Mouse (Mus musculus): ENCODE measurements at regions not wholly inside any gene's neighbourhood (a gene's known extent, or its start where the extent isn't known, plus 50 kb on each side); places are given as distances from the start of the nearest gene placed in this dataset.
"Not testable (repeated sequence)": the region's sequence is repeated elsewhere in the genome, so short reads cannot be mapped to it uniquely, and the experiment has no call there.

GRCm38 (mm10) chr7:92984701-92985682, 94.7 kb upstream of the Fam181b start:
- peak overlapping the region; percentile 41; the same call in 1 of the 2 replicates for H3K27ac ChIP-seq (ENCODE audit: poor library complexity, severe bottlenecking)
- no peaks in the 10 kb centered on the region for H3K27me3 ChIP-seq (replicated peaks)
- H3K36me3 ChIP-seq, result no peaks in the 10 kb centered on the region
- H3K9me3 ChIP-seq (replicated peaks), result no peaks in the 10 kb centered on the region
- WGBS, result 44% methylated on average over 18 of the region's 18 CpGs
- no peak overlapping the region for H3K4me3 ChIP-seq
- no peaks in the 10 kb centered on the region for H3K4me1 ChIP-seq (replicated peaks)
- H3K9ac ChIP-seq, result no peak overlapping the region
- ATAC-seq (ENCODE audit: insufficient number of reproducible peaks, low FRiP score), result peak; percentile 80
- peak overlapping the region; percentile 3; the same call in 1 of the 2 replicates for H3K4me2 ChIP-seq

GRCm38 (mm10) chr7:92985683-92986070, 94.0 kb upstream of the Fam181b start:
- Histone ChIP-seq H3K27ac (ENCODE audit: poor library complexity, severe bottlenecking) (no peak overlapping the region), H3K9ac (no peak overlapping the region), H3K4me1 (replicated peaks) (no peaks in the 10 kb centered on the region), H3K36me3 (no peaks in the 10 kb centered on the region), H3K9me3 (replicated peaks) (no peaks in the 10 kb centered on the region), H3K4me3 (no peak overlapping the region), H3K27me3 (replicated peaks) (no peaks in the 10 kb centered on the region), H3K4me2 (no peak overlapping the region)
- 71% methylated on average over 2 of the region's 2 CpGs for WGBS
- no peak for ATAC-seq (ENCODE audit: insufficient number of reproducible peaks, low FRiP score)

- Histone ChIP-seq H3K27me3 (replicated peaks) (no peaks in the 10 kb centered on the region), H3K9ac (no peak overlapping the region), H3K4me2 (no peak overlapping the region), H3K9me3 (replicated peaks) (no peaks in the 10 kb centered on the region), H3K27ac (ENCODE audit: poor library complexity, severe bottlenecking) (no peak overlapping the region), H3K36me3 (no peaks in the 10 kb centered on the region), H3K4me3 (no peak overlapping the region), H3K4me1 (replicated peaks) (no peaks in the 10 kb centered on the region)
- 79% methylated on average over 3 of the region's 3 CpGs for WGBS
- ATAC-seq (ENCODE audit: insufficient number of reproducible peaks, low FRiP score), result no peak
Observed at GRCm38 (mm10) chr7:92998886-92999285, 80.8 kb upstream of the Fam181b start.

DNA sequence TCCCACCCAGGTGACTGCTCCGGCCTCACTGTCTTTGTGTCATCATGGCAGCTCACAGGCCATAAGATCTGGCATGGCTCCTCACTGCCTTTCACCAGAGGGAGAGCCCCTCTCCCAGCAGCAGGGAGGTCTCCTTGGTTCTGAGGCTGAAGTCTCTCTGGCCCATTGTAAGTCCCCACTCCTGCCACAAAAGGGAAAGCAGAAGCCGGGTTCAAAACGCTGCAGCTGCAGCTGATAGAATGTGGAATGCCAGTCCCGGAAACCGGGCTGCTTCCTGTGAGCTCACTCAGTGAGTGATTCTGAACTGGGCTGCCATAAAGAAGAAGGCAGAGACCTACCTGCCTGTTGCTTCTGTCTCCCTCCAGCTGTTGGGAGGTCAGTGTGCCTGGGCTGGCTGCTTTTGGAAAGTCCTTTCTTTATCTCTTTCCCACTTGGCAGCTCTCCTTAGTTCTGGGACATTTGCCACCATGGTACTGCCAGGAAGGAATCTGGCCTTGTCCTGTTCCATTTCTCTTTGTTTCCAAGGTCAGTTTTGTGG, 72.9 kb upstream of the Fam181b start:
- H3K27ac ChIP-seq (ENCODE audit: poor library complexity, severe bottlenecking); H3K9ac ChIP-seq; H3K4me2 ChIP-seq; H3K27me3 ChIP-seq (replicated peaks); H3K9me3 ChIP-seq (replicated peaks); H3K4me1 ChIP-seq (replicated peaks); H3K36me3 ChIP-seq; H3K4me3 ChIP-seq: not testable (repeated sequence)
- ATAC-seq (ENCODE audit: insufficient number of reproducible peaks, low FRiP score), result peak; percentile 63; the same call in 1 of the 2 replicates
- WGBS, result 31% methylated on average over 5 of the region's 5 CpGs

DNA sequence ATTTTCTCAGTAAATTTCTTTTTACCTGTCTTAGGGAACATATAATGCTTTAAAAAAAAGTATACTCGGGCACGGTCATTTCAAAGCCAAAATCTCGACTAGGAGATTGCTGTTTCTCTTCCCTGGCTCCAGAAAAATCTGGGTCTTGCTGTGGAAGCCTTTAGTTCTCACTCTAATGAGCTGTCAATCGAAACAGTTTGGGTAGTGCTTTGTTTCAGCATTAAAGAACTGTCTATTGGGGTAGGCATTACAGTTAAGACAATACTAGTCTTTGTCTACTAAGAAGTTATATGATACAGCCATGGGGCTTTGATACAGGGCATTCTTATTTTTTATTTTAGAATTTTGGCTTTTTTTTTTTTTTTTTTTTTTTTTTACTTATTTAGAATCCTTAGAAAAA, 71.9 kb upstream of the Fam181b start:
- no peaks in the 10 kb centered on the region for H3K9me3 ChIP-seq (replicated peaks)
- H3K27me3 ChIP-seq (replicated peaks), result no peaks in the 10 kb centered on the region
- H3K27ac ChIP-seq (ENCODE audit: poor library complexity, severe bottlenecking), result no peak overlapping the region
- no peaks in the 10 kb centered on the region for H3K36me3 ChIP-seq
- H3K4me2 ChIP-seq, result no peak overlapping the region
- ATAC-seq (ENCODE audit: insufficient number of reproducible peaks, low FRiP score), result no peak
- no peak overlapping the region for H3K9ac ChIP-seq
- WGBS, result 58% methylated on average over 4 of the region's 4 CpGs
- H3K4me3 ChIP-seq, result no peak overlapping the region
- H3K4me1 ChIP-seq (replicated peaks), result 0 out of 2 replicates have a peak, but pooled peaks cover 2% of the 10 kb centered on the region

- Histone ChIP-seq H3K4me3 (no peak overlapping the region), H3K36me3 (no peaks in the 10 kb centered on the region), H3K27me3 (replicated peaks) (no peaks in the 10 kb centered on the region), H3K27ac (ENCODE audit: poor library complexity, severe bottlenecking) (no peak overlapping the region), H3K4me1 (replicated peaks) (no peaks in the 10 kb centered on the region), H3K4me2 (no peak overlapping the region), H3K9ac (no peak overlapping the region), H3K9me3 (replicated peaks) (no peaks in the 10 kb centered on the region)
- 74% methylated on average over 1 of the region's 1 CpGs for WGBS
- ATAC-seq (ENCODE audit: insufficient number of reproducible peaks, low FRiP score), result no peak
Observed at GRCm38 (mm10) chr7:93019390-93019789, 60.3 kb upstream of the Fam181b start.

GRCm38 (mm10) chr7:93023489-93024130, 56.1 kb upstream of the Fam181b start:
- 65% methylated on average over 5 of the region's 5 CpGs for WGBS
- Histone ChIP-seq H3K9ac (no peak overlapping the region), H3K27me3 (replicated peaks) (no peaks in the 10 kb centered on the region), H3K4me1 (replicated peaks) (no peaks in the 10 kb centered on the region), H3K36me3 (no peaks in the 10 kb centered on the region), H3K4me2 (no peak overlapping the region), H3K4me3 (no peak overlapping the region), H3K9me3 (replicated peaks) (no peaks in the 10 kb centered on the region), H3K27ac (ENCODE audit: poor library complexity, severe bottlenecking) (no peak overlapping the region)
- ATAC-seq (ENCODE audit: insufficient number of reproducible peaks, low FRiP score), result no peak

- no peak overlapping the region for H3K4me3 ChIP-seq
- no peaks in the 10 kb centered on the region for H3K36me3 ChIP-seq
- 74% methylated on average over 4 of the region's 4 CpGs for WGBS
- no peak overlapping the region for H3K4me2 ChIP-seq
- H3K9me3 ChIP-seq (replicated peaks), result no peaks in the 10 kb centered on the region
- no peaks in the 10 kb centered on the region for H3K4me1 ChIP-seq (replicated peaks)
- no peaks in the 10 kb centered on the region for H3K27me3 ChIP-seq (replicated peaks)
- no peak for ATAC-seq (ENCODE audit: insufficient number of reproducible peaks, low FRiP score)
- H3K9ac ChIP-seq, result no peak overlapping the region
- no peak overlapping the region for H3K27ac ChIP-seq (ENCODE audit: poor library complexity, severe bottlenecking)
Observed at GRCm38 (mm10) chr7:93026231-93026630, 53.4 kb upstream of the Fam181b start.
